Mouse (Mus musculus): ENCODE results near the gene Lenep. TPM values are rescaled to one million over a fixed set of nuclear protein-coding genes. Genes with fewer than 3 reads are reported as not detected.

Gene Lenep
- polyA plus RNA-seq, 1 experiment from 2014 or later, result not detected

DNA sequence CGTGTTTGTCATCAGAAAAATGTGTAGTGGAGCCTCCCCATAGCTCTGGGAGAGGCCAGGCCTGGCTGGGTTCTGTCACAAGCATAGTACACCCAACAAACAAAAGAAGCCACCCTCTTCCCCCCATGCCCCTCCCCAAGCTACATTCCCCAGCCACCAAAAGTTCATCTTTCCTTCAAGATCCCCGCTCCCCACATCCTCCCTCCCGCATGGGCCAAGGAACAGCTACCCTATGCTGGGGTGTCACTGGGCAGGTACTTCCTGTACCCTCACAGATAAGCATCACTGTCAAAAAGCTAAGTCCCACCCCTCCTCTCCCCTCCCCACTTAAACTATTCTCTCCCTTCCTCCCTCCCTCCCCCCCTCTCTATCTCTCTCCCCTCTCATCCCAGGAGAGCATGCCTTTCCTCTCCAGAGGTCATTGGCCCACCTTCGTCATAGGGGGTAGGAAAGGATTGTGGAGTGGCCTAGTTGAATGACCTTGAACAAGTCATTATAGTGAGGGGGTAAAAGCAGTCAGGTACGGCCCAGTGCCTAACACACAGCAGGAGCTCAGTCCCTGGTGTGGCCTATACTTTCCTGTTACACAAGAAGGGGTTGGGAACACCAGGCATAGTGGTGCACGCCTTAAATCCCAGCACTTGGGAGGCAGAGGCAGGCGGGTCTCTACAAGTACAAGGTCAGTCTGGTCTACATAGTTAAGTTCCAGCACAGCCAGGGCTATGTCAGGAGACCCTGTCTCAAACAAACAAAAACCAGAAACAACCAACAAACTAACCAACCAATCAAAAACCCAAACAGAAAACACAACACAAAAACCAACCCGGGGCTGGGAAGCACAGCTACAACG, 20.3 kb downstream of the Lenep start:
- no peak for ATAC-seq (replicated peaks; ENCODE audit: insufficient number of reproducible peaks, insufficient read depth, low FRiP score, low read depth)
- Histone ChIP-seq H3K36me3 (peaks cover 16% of the 10 kb centered on the region; the same call in 1 of the 2 replicates), H3K27ac (no peak overlapping the region), H3K9ac (no peak overlapping the region), H3K9me3 (replicated peaks) (no peaks in the 10 kb centered on the region), H3K4me1 (replicated peaks) (peaks cover 25% of the 10 kb centered on the region), H3K27me3 (no peaks in the 10 kb centered on the region), H3K4me3 (no peak overlapping the region), H3K4me2 (no peak overlapping the region)
- WGBS, result 85% methylated on average over 9 of the region's 9 CpGs

GRCm38 (mm10) chr3:89381233-89381632, 21.4 kb downstream of the Lenep start:
- no peaks in the 10 kb centered on the region for H3K27me3 ChIP-seq
- peaks cover 16% of the 10 kb centered on the region; the same call in 1 of the 2 replicates for H3K36me3 ChIP-seq
- H3K9ac ChIP-seq, result no peak overlapping the region
- no peak overlapping the region for H3K4me3 ChIP-seq
- no peak overlapping the region for H3K4me2 ChIP-seq
- no peak for ATAC-seq (replicated peaks; ENCODE audit: insufficient number of reproducible peaks, insufficient read depth, low FRiP score, low read depth)
- H3K27ac ChIP-seq, result no peak overlapping the region
- peaks cover 25% of the 10 kb centered on the region for H3K4me1 ChIP-seq (replicated peaks)
- H3K9me3 ChIP-seq (replicated peaks), result no peaks in the 10 kb centered on the region
- WGBS, result 77% methylated on average over 11 of the region's 11 CpGs

- Histone ChIP-seq H3K27ac (no peak overlapping the region), H3K9ac (no peak overlapping the region), H3K27me3 (no peaks in the 10 kb centered on the region), H3K36me3 (peaks cover 16% of the 10 kb centered on the region; the same call in 1 of the 2 replicates), H3K9me3 (replicated peaks) (no peaks in the 10 kb centered on the region), H3K4me1 (replicated peaks) (peaks cover 25% of the 10 kb centered on the region), H3K4me3 (no peak overlapping the region), H3K4me2 (no peak overlapping the region)
- 90% methylated on average over 18 of the region's 18 CpGs for WGBS
- no peak for ATAC-seq (replicated peaks; ENCODE audit: insufficient number of reproducible peaks, insufficient read depth, low FRiP score, low read depth)
These were observed 21.9 kb downstream of the Lenep start for GRCm38 (mm10) chr3:89380711-89381110.

GRCm38 (mm10) chr3:89380291-89380690, 22.3 kb downstream of the Lenep start:
- H3K36me3 ChIP-seq, result peaks cover 16% of the 10 kb centered on the region; the same call in 1 of the 2 replicates
- H3K27ac ChIP-seq, result no peak overlapping the region
- 91% methylated on average over 14 of the region's 14 CpGs for WGBS
- ATAC-seq (replicated peaks; ENCODE audit: insufficient number of reproducible peaks, insufficient read depth, low FRiP score, low read depth), result no peak
- no peak overlapping the region for H3K4me3 ChIP-seq
- H3K4me1 ChIP-seq (replicated peaks), result peaks cover 25% of the 10 kb centered on the region
- no peak overlapping the region for H3K4me2 ChIP-seq
- no peak overlapping the region for H3K9ac ChIP-seq
- H3K27me3 ChIP-seq, result no peaks in the 10 kb centered on the region
- no peaks in the 10 kb centered on the region for H3K9me3 ChIP-seq (replicated peaks)

- 85% methylated on average over 31 of the region's 31 CpGs for WGBS
- no peak overlapping the region for H3K27ac ChIP-seq
- H3K9me3 ChIP-seq (replicated peaks), result no peaks in the 10 kb centered on the region
- no peak overlapping the region for H3K4me2 ChIP-seq
- H3K4me3 ChIP-seq, result no peak overlapping the region
- no peaks in the 10 kb centered on the region for H3K27me3 ChIP-seq
- peaks cover 17% of the 10 kb centered on the region for H3K4me1 ChIP-seq (replicated peaks)
- ATAC-seq (replicated peaks; ENCODE audit: insufficient number of reproducible peaks, insufficient read depth, low FRiP score, low read depth), result no peak
- no peak overlapping the region for H3K9ac ChIP-seq
- peaks cover 16% of the 10 kb centered on the region; the same call in 1 of the 2 replicates for H3K36me3 ChIP-seq
These were observed 23.0 kb downstream of the Lenep start for GRCm38 (mm10) chr3:89379388-89380131.

- peak overlapping the region; percentile 66 for H3K9ac ChIP-seq
- H3K36me3 ChIP-seq, result peaks cover 16% of the 10 kb centered on the region; the same call in 1 of the 2 replicates
- H3K4me2 ChIP-seq, result peak overlapping the region; percentile 92
- peaks cover 17% of the 10 kb centered on the region for H3K4me1 ChIP-seq (replicated peaks)
- H3K9me3 ChIP-seq (replicated peaks), result no peaks in the 10 kb centered on the region
- 4% methylated on average over 29 of the region's 29 CpGs for WGBS
- peak overlapping the region; percentile 66 for H3K4me3 ChIP-seq
- H3K27ac ChIP-seq, result peak overlapping the region; percentile 51; the same call in 1 of the 2 replicates
- peak; percentile 87 for ATAC-seq (replicated peaks; ENCODE audit: insufficient number of reproducible peaks, insufficient read depth, low FRiP score, low read depth)
- no peaks in the 10 kb centered on the region for H3K27me3 ChIP-seq
These were observed 24.1 kb downstream of the Lenep start for GRCm38 (mm10) chr3:89378394-89379067.

GRCm38 (mm10) chr3:89377831-89378230, 24.8 kb downstream of the Lenep start:
- WGBS, result 77% methylated on average over 4 of the region's 4 CpGs
- H3K4me1 ChIP-seq (replicated peaks), result peaks cover 17% of the 10 kb centered on the region
- no peak for ATAC-seq (replicated peaks; ENCODE audit: insufficient number of reproducible peaks, insufficient read depth, low FRiP score, low read depth)
- no peak overlapping the region for H3K27ac ChIP-seq
- peak overlapping the region; percentile 26; the same call in 1 of the 2 replicates for H3K9ac ChIP-seq
- no peaks in the 10 kb centered on the region for H3K9me3 ChIP-seq (replicated peaks)
- peaks cover 16% of the 10 kb centered on the region; the same call in 1 of the 2 replicates for H3K36me3 ChIP-seq
- peak overlapping the region; percentile 66 for H3K4me3 ChIP-seq
- peak overlapping the region; percentile 92 for H3K4me2 ChIP-seq
- no peaks in the 10 kb centered on the region for H3K27me3 ChIP-seq

DNA sequence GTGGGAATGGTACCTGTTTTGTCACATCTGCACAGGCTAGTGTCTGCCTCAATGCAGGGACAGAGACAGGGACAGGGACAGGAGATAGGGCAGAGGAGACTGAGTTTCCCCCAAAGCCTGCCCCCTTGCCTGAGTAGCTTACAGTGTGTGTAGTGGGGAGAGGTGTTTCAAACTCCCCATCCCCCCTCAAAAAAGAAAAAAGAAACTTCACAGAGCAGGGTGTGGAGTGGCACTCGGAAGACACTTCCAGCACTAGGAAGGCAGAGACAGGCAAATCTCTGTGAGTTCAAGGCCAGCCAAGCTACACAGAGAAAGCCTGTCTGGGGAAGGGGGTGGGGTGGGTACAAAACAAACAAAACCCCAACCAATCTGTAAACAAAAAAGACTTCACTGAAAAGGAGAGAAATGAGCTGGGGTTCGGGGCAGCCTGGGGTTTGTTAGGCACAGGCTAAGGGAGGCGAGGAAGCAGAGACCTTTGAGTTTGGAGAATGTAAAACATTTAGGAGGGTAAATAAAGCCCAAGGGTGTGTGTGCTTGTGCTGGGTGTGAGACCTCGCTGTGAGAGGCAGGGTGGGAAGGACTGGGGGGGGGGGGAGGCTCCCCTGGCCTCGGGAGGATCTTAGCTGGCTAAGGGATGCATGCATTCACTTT, 28.9 kb downstream of the Lenep start:
- no peaks in the 10 kb centered on the region; the same call in 1 of the 2 replicates for H3K27me3 ChIP-seq
- 49% methylated on average over 5 of the region's 5 CpGs for WGBS
- no peak overlapping the region for H3K4me2 ChIP-seq
- H3K4me1 ChIP-seq (replicated peaks), result peaks cover 12% of the 10 kb centered on the region
- no peak overlapping the region for H3K4me3 ChIP-seq
- no peak overlapping the region for H3K27ac ChIP-seq
- H3K9me3 ChIP-seq (replicated peaks), result no peaks in the 10 kb centered on the region
- H3K9ac ChIP-seq, result no peak overlapping the region
- ATAC-seq (replicated peaks; ENCODE audit: insufficient number of reproducible peaks, insufficient read depth, low FRiP score, low read depth), result no peak
- H3K36me3 ChIP-seq, result no peaks in the 10 kb centered on the region

DNA sequence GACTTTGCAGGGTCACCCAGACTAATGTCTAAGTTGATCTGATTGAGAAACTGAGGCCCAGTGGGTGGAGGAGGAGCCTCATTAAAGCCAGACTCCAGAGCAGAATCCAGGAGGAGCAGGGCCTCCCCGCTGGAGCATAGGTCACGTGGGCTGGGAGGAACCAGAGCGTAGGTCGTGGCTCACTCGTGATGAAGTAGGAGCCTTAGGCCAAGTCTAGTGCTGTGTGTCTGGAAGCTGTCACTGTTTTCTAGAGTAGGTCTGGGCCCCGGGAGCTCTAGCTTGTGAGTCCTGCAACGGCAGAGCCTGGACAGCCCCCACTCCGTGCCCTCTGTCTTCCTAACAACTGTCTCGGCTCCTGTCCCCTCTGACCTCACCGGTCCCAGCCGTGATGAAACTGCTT, 35.3 kb downstream of the Lenep start:
- H3K36me3 ChIP-seq, result no peaks in the 10 kb centered on the region
- 40% methylated on average over 11 of the region's 11 CpGs for WGBS
- no peak overlapping the region for H3K27ac ChIP-seq
- H3K9me3 ChIP-seq (replicated peaks), result no peaks in the 10 kb centered on the region
- H3K27me3 ChIP-seq, result peaks cover 16% of the 10 kb centered on the region
- H3K4me2 ChIP-seq, result no peak overlapping the region
- H3K4me1 ChIP-seq (replicated peaks), result no peaks in the 10 kb centered on the region; the same call in 1 of the 2 replicates
- H3K4me3 ChIP-seq, result no peak overlapping the region
- peak; percentile 44; the same call in 1 of the 2 replicates for ATAC-seq (replicated peaks; ENCODE audit: insufficient number of reproducible peaks, insufficient read depth, low FRiP score, low read depth)
- H3K9ac ChIP-seq, result no peak overlapping the region

DNA sequence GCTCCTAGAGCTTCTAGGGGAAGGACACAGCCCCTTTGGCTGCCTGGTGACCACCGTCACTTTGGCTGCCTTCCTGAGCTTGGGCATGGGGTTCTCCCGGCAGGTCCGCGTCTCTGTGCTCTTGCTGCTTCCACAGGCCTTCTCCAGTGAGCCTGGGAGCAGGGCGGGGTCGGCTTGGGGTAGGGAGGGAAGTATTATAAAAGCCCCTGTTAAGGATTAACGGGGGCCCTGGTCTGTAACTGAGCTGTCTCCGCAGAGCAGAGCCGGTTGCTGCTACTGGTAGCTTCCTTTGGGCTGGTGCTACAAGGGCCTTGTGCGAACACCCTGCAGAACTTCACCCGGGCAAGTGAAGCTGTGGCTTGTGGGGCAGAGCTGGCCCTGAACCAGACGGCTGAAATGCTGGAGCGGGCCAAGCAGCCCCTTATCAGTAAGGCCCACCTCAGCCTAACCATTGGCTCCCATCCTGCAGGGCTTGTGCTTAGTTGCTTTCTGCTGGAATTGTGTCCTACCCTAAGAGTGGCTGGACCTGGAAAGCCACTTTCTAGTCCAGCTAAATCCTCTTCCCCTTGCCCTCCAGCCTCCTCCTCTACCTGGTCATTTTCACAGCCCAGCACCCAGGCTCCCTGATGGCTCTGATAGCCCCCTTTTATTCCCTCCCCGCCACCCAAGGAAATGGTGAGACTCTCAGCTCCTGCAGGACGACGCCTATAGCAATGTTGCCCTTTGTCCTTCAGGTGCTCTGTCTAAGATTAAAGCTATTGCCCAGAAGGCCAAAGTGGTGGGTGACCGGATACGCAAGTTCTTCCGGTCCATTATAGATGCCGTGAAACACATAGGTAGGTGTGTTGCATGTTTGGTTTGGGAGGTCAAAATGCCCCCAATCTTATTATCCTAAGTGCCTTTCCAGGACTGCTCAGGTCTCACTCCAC, 36.8 kb downstream of the Lenep start:
- H3K4me2 ChIP-seq, result no peak overlapping the region
- no peaks in the 10 kb centered on the region; the same call in 1 of the 2 replicates for H3K4me1 ChIP-seq (replicated peaks)
- ATAC-seq (replicated peaks; ENCODE audit: insufficient number of reproducible peaks, insufficient read depth, low FRiP score, low read depth), result no peak
- H3K9me3 ChIP-seq (replicated peaks), result no peaks in the 10 kb centered on the region
- peaks cover 16% of the 10 kb centered on the region; the same call in 1 of the 2 replicates for H3K27me3 ChIP-seq
- no peak overlapping the region for H3K27ac ChIP-seq
- WGBS, result 66% methylated on average over 20 of the region's 20 CpGs
- H3K36me3 ChIP-seq, result no peaks in the 10 kb centered on the region
- H3K9ac ChIP-seq, result no peak overlapping the region
- H3K4me3 ChIP-seq, result no peak overlapping the region
